Mouse (Mus musculus) testis, postnatal 14 days (tissue): Measurements from ENCODE around the gene Brms1.
"Not testable (repeated sequence)": the region's sequence is repeated elsewhere in the genome, so short reads cannot be mapped to it uniquely, and the experiment has no call there.

Experiments used
- DNase-seq: peaks from one replicate; pipeline ENCODE4 v3.0.0; 2021; ENCODE audit warnings: low spot score

The Brms1 gene

GRCm38 (mm10) chr19:5067040-5067799 lies 26.1 kb downstream of the Brms1 start:
- no peak for DNase-seq

- peak; percentile 71 for DNase-seq
These were observed 26.9 kb downstream of the Brms1 start, which contains the start of gene Cd248 for GRCm38 (mm10) chr19:5067867-5068569. Gene Cd248, plus strand, starts transcription at chr19:5068078.

- DNase-seq, result no peak
These were observed 27.5 kb downstream of the Brms1 start for GRCm38 (mm10) chr19:5068570-5069234.

- no peak for DNase-seq
These were observed 28.3 kb downstream of the Brms1 start for GRCm38 (mm10) chr19:5069486-5069885.

GRCm38 (mm10) chr19:5069978-5070377 lies 28.8 kb downstream of the Brms1 start:
- no peak for DNase-seq

GRCm38 (mm10) chr19:5071077-5071476 lies 29.9 kb downstream of the Brms1 start:
- no peak for DNase-seq

- DNase-seq, result peak; percentile 82
These were observed 30.6 kb downstream of the Brms1 start for GRCm38 (mm10) chr19:5071545-5072369.

GRCm38 (mm10) chr19:5072389-5073019 lies 31.4 kb downstream of the Brms1 start:
- DNase-seq, result no peak

- no peak for DNase-seq
These were observed 31.9 kb downstream of the Brms1 start for GRCm38 (mm10) chr19:5073028-5073427.

- DNase-seq, result no peak
These were observed 32.4 kb downstream of the Brms1 start for GRCm38 (mm10) chr19:5073518-5073917.

GRCm38 (mm10) chr19:5079279-5079678 lies 38.1 kb downstream of the Brms1 start:
- DNase-seq, result no peak

GRCm38 (mm10) chr19:5082005-5082404 lies 40.9 kb downstream of the Brms1 start:
- DNase-seq, result no peak

GRCm38 (mm10) chr19:5082596-5082995 lies 41.4 kb downstream of the Brms1 start:
- DNase-seq, result no peak

- DNase-seq, result no peak
These were observed 43.0 kb downstream of the Brms1 start for GRCm38 (mm10) chr19:5083961-5084833.

GRCm38 (mm10) chr19:5084834-5085144 lies 43.6 kb downstream of the Brms1 start:
- no peak for DNase-seq

GRCm38 (mm10) chr19:5085145-5085863 lies 44.1 kb downstream of the Brms1 start, which contains the start of gene Tmem151a:
Gene Tmem151a, minus strand, starts transcription at chr19:5085531.
- peak; percentile 22 for DNase-seq

- DNase-seq, result not testable (repeated sequence)
These were observed 45.4 kb downstream of the Brms1 start for GRCm38 (mm10) chr19:5086533-5086932.

- DNase-seq, result peak; percentile 95
These were observed 47.0 kb downstream of the Brms1 start, which contains the start of gene Yif1a for GRCm38 (mm10) chr19:5087884-5088728. Gene Yif1a, plus strand, starts transcription at chr19:5088538.

GRCm38 (mm10) chr19:5089324-5089723 lies 48.2 kb downstream of the Brms1 start:
- no peak for DNase-seq
